Mouse (Mus musculus) lung, embryonic 14.5 days (tissue): ENCODE results near the gene Olfr1413. TPM values are rescaled to one million over a fixed set of nuclear protein-coding genes. Genes with fewer than 3 reads are reported as not detected.

Source experiments
- ATAC-seq: fragments of 200-750 bp; cut with Nextera tagmentation; 2 replicates; pipeline ENCODE4 v1.8.0; 2017; ENCODE audit warnings: mild to moderate bottlenecking, moderate TSS enrichment, moderate library complexity; ENCODE audit not compliant: insufficient read depth
- DNase-seq: peaks from one replicate; pipeline ENCODE4 v3.0.0-alpha.2; 2015
- H3K27ac ChIP-seq: fragments of 300-500 bp; sonication (generic); 2 replicates; pipeline ENCODE4 v1.5.1; 2014; ENCODE audit warnings: low read depth, mild to moderate bottlenecking, moderate library complexity
- H3K27me3 ChIP-seq: fragments of 300-500 bp; sonication (generic); 2 replicates; pipeline ENCODE4 v1.6.1; 2014; ENCODE audit warnings: low read length, control low read depth; ENCODE audit not compliant: insufficient read depth
- H3K36me3 ChIP-seq: fragments of 300-500 bp; sonication (generic); 2 replicates; pipeline ENCODE4 v1.6.1; 2014; ENCODE audit warnings: control low read depth; ENCODE audit not compliant: insufficient read depth
- H3K4me1 ChIP-seq: fragments of 300-500 bp; sonication (generic); 2 replicates; pipeline ENCODE4 v1.6.1; 2014; ENCODE audit warnings: antibody characterized with exemption, control low read depth; ENCODE audit not compliant: insufficient read depth
- H3K4me2 ChIP-seq: fragments of 300-500 bp; sonication (generic); 2 replicates; pipeline ENCODE4 v1.6.1; 2014; ENCODE audit warnings: mild to moderate bottlenecking
- H3K4me3 ChIP-seq: fragments of 300-500 bp; sonication (generic); 2 replicates; pipeline ENCODE4 v1.5.1; 2014; ENCODE audit warnings: low read depth, low read length
- H3K9ac ChIP-seq: fragments of 300-500 bp; sonication (generic); 2 replicates; pipeline ENCODE4 v1.6.1; 2014
- H3K9me3 ChIP-seq: fragments of 300-500 bp; sonication (generic); 2 replicates; pipeline ENCODE4 v1.6.1; 2016; ENCODE audit warnings: low read depth, low read length, control low read depth
- CTCF ChIP-seq: IDR thresholded peaks from 2 replicates; pipeline ENCODE4 v1.5.1; 2016; ENCODE audit warnings: antibody characterized with exemption, low read depth
- WGBS: fragments of 180-500 bp; shearing (Covaris S2); extraction: QIAGEN DNeasy Blood & Tissue Kit; methylation state at CpG from one replicate; pipeline ENCODE4 v1.1.7; 2014; 5-methylcytosine and 5-hydroxymethylcytosine counted together
- polyA plus RNA-seq: library from polyadenylated mRNA; unstranded; fragments of >200 nt; fragmentation: Nextera tagmentation; extraction: Ambion mirVana; gene quantifications from 2 replicates; pipeline ENCODE4 v1.2.1, GENCODE M21; 2014

Gene Olfr1413
- polyA plus RNA-seq, 1 experiment from 2014 or later, result not detected

DNA sequence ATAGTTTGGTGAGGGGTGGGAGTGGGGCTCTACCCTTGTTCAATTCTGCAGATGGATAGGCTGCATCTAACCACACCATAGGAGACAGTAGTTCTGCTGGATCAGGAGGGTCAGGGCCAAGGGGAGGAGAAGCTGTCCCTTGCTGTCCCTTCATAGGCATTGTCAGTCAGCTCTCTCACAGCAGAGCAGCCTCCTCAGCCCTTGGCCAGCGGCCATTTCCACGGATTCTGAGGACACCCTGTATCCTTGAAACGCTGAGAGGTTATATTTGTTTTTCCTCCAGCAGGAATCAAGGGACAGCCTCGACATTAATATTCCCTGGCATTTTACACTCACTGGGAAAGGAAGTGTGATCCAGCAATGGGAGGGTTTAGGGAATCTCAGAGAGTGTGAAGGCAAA, 47.2 kb downstream of the Olfr1413 start:
- H3K4me1 ChIP-seq, result no peaks in the 10 kb centered on the region
- DNase-seq (no peak), ATAC-seq (no peak)
- H3K27ac ChIP-seq, result no peak overlapping the region
- TF ChIP-seq CTCF, result no peak
- H3K27me3 ChIP-seq, result no peaks in the 10 kb centered on the region
- H3K9ac ChIP-seq, result no peak overlapping the region
- no peak overlapping the region for H3K4me3 ChIP-seq
- H3K4me2 ChIP-seq, result no peak overlapping the region
- H3K9me3 ChIP-seq, result no peaks in the 10 kb centered on the region
- no peaks in the 10 kb centered on the region for H3K36me3 ChIP-seq
- WGBS, result 36% methylated on average over 4 of the region's 4 CpGs

Other genes starting within 250 kb of the Olfr1413 start
- 265 and 268 TPM in 2 replicates for gene Ndufa10, start 97.5 kb upstream of the Olfr1413 start, polyA plus RNA-seq
- gene Olfr1416, start 86.2 kb upstream of the Olfr1413 start, polyA plus RNA-seq, result not detected in 2 replicates
- gene Olfr1415, start 75.2 kb upstream of the Olfr1413 start, polyA plus RNA-seq, result not detected in 2 replicates
- gene Olfr1414, start 52.7 kb upstream of the Olfr1413 start, polyA plus RNA-seq, result not detected in 2 replicates
- not detected in 2 replicates for gene Olfr1412, start 14.5 kb downstream of the Olfr1413 start, polyA plus RNA-seq
- gene Olfr1411, start 23.1 kb downstream of the Olfr1413 start, polyA plus RNA-seq, result not detected in 2 replicates
- not detected in 2 replicates for gene Olfr1410, start 34.5 kb downstream of the Olfr1413 start, polyA plus RNA-seq
- not detected in 2 replicates for gene Olfr12, start 46.5 kb downstream of the Olfr1413 start, polyA plus RNA-seq
- gene Cops9, start 70.7 kb downstream of the Olfr1413 start, polyA plus RNA-seq, result 391 and 414 TPM in 2 replicates
- gene Otos, start 77.5 kb downstream of the Olfr1413 start, polyA plus RNA-seq, result not detected in 2 replicates